Mouse (Mus musculus): ENCODE measurements around the gene Ccnjl.

- TF ChIP-seq POLR2A (IDR thresholded peaks at IDR 0.05; ENCODE audit: borderline replicate concordance, extremely low read depth, insufficient read depth, insufficient read length, poor library complexity, severe bottlenecking) (no peak), CTCF (IDR thresholded peaks at IDR 0.05; ENCODE audit: borderline replicate concordance, extremely low read depth, insufficient read depth, insufficient read length) (peak; percentile 92)
These were observed 84.4 kb downstream of the Ccnjl start for GRCm38 (mm10) chr11:43612834-43613488.

Measured in brain, embryonic 14.5 days (tissue).